Mouse (Mus musculus) brain, embryonic 18.5 days (tissue): Measurements from ENCODE around the gene Cfap74.

Experiments
- DNase-seq: peaks from one replicate; pipeline ENCODE4 v3.0.0-alpha.2; 2012; ENCODE audit warnings: low read depth, low spot score

Cfap74 gene

GRCm38 (mm10) chr4:155409058-155409776 is at the start of gene Cfap74:
Cfap74 (plus strand) TSS chr4:155409190.
- DNase-seq, result peak; percentile 76

- no peak for DNase-seq
Observed at GRCm38 (mm10) chr4:155359560-155360464, 49.2 kb upstream of the Cfap74 start.

GRCm38 (mm10) chr4:155360856-155361255 is 48.1 kb upstream of the Cfap74 start:
- DNase-seq, result no peak

- DNase-seq, result no peak
Observed at GRCm38 (mm10) chr4:155361303-155361791, 47.6 kb upstream of the Cfap74 start, which contains the start of gene Prkcz. Prkcz (minus strand) TSS chr4:155361361.

GRCm38 (mm10) chr4:155362443-155362842 is 46.5 kb upstream of the Cfap74 start:
- DNase-seq, result no peak

- DNase-seq, result no peak
Observed at GRCm38 (mm10) chr4:155366784-155367183, 42.2 kb upstream of the Cfap74 start.

- DNase-seq, result no peak
Observed at GRCm38 (mm10) chr4:155367739-155368138, 41.3 kb upstream of the Cfap74 start.

GRCm38 (mm10) chr4:155368684-155369083 is 40.3 kb upstream of the Cfap74 start:
- DNase-seq, result no peak

- no peak for DNase-seq
Observed at GRCm38 (mm10) chr4:155370737-155371715, 38.0 kb upstream of the Cfap74 start.

GRCm38 (mm10) chr4:155371797-155372735 is 36.9 kb upstream of the Cfap74 start:
- no peak for DNase-seq

- DNase-seq, result no peak
Observed at GRCm38 (mm10) chr4:155381974-155382373, 27.0 kb upstream of the Cfap74 start.

- no peak for DNase-seq
Observed at GRCm38 (mm10) chr4:155382752-155383151, 26.2 kb upstream of the Cfap74 start.

GRCm38 (mm10) chr4:155383326-155383725 is 25.7 kb upstream of the Cfap74 start:
- no peak for DNase-seq

GRCm38 (mm10) chr4:155387166-155387565 is 21.8 kb upstream of the Cfap74 start:
- no peak for DNase-seq

GRCm38 (mm10) chr4:155395471-155395870 is 13.5 kb upstream of the Cfap74 start:
- DNase-seq, result no peak

GRCm38 (mm10) chr4:155396751-155397150 is 12.2 kb upstream of the Cfap74 start:
- DNase-seq, result no peak

GRCm38 (mm10) chr4:155397511-155398221 is 11.3 kb upstream of the Cfap74 start, which contains the start of gene Gabrd:
Gabrd (minus strand) TSS chr4:155398112.
- DNase-seq, result no peak

- no peak for DNase-seq
Observed at GRCm38 (mm10) chr4:155398222-155398540, 10.8 kb upstream of the Cfap74 start.

GRCm38 (mm10) chr4:155401121-155401520 is 7.9 kb upstream of the Cfap74 start:
- DNase-seq, result no peak
